Mouse (Mus musculus): ENCODE data around the gene Ahdc1. TPM values are rescaled to one million over a fixed set of nuclear protein-coding genes. Genes with fewer than 3 reads are reported as not detected.

Ahdc1 gene
- polyA plus RNA-seq, 2 experiments, result 0.53 to 1.3 TPM

- 13% methylated on average over 8 of the region's 8 CpGs for WGBS (ENCODE audit: insufficient replicate concordance)
- Histone ChIP-seq H3K36me3 (replicated peaks; ENCODE audit: control insufficient read depth, insufficient read depth, low read depth) (no peaks in the 10 kb centered on the region), H3K4me3 (ENCODE audit: insufficient read depth in 1 of 2, low read depth in 2 of 2, low read length in 2 of 2) (no peak overlapping the region), H3K4me1 (replicated peaks; ENCODE audit: control insufficient read depth in 2 of 2, insufficient read depth in 2 of 2, low read length in 1 of 2) (peaks cover 0 to 15% of the 10 kb centered on the region in 2 experiments; a peak in 2 of 4 replicates), H3K9ac (replicated peaks) (no peak overlapping the region), H3K9me3 (ENCODE audit: control insufficient read depth, low read length) (no peaks in the 10 kb centered on the region), H3K4me2 (ENCODE audit: low read depth) (no peak overlapping the region), H3K27me3 (ENCODE audit: control insufficient read depth, insufficient read depth, low read length) (peaks cover 30% of the 10 kb centered on the region), H3K27ac (no peak overlapping the region)
- ATAC-seq (ENCODE audit: insufficient read depth) (no peak), DNase-seq (ENCODE audit: low read depth in 3 of 3, low spot score in 3 of 3) (no peak)
- no peak for TF ChIP-seq EP300 (IDR thresholded peaks at IDR 0.05; ENCODE audit: low read depth)
- TF ChIP-seq CTCF (IDR thresholded peaks at IDR 0.05; ENCODE audit: low read depth), result no peak
Measured at GRCm38 (mm10) chr4:133087835-133088234, 76.8 kb downstream of the Ahdc1 start.

GRCm38 (mm10) chr4:133089319-133089718 lies 78.3 kb downstream of the Ahdc1 start:
- H3K9ac ChIP-seq (replicated peaks), result no peak overlapping the region
- no peaks in the 10 kb centered on the region for H3K36me3 ChIP-seq (replicated peaks; ENCODE audit: control insufficient read depth, insufficient read depth, low read depth)
- ATAC-seq (ENCODE audit: insufficient read depth), result no peak
- H3K4me1 ChIP-seq (replicated peaks; ENCODE audit: control insufficient read depth in 2 of 2, insufficient read depth in 2 of 2, low read length in 1 of 2), result peaks cover 0 to 19% of the 10 kb centered on the region in 2 experiments; a peak in 3 of 4 replicates
- no peak overlapping the region for H3K4me2 ChIP-seq (ENCODE audit: low read depth)
- H3K27ac ChIP-seq, result no peak overlapping the region
- DNase-seq (ENCODE audit: low read depth in 3 of 3, low spot score in 3 of 3), result no peak
- peaks cover 41% of the 10 kb centered on the region for H3K27me3 ChIP-seq (ENCODE audit: control insufficient read depth, insufficient read depth, low read length)
- WGBS (ENCODE audit: insufficient replicate concordance), result 70% methylated on average over 9 of the region's 9 CpGs
- H3K9me3 ChIP-seq (ENCODE audit: control insufficient read depth, low read length), result no peaks in the 10 kb centered on the region
- TF ChIP-seq CTCF (IDR thresholded peaks at IDR 0.05; ENCODE audit: low read depth) (no peak), EP300 (IDR thresholded peaks at IDR 0.05; ENCODE audit: low read depth) (no peak)
- H3K4me3 ChIP-seq (ENCODE audit: insufficient read depth in 1 of 2, low read depth in 2 of 2, low read length in 2 of 2), result no peak overlapping the region

DNA sequence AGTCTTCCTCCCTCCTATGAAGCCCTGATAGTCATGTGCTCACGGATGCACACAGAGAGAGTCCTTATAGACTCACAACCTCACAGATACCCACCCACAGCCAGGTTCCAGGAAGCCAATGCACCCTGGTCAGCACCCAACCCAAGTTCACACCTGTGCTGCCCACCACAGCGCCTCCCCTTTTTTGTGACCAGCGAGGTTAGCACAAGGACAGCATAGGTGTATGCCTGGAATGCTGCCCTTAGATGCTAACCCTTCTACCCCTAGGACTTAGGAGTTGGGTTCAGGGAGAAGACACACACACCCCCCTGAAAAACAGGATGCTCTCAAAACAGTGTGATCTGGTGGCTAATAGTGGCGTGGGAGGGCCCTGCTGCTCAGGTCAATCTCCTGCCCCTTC lies 78.7 kb downstream of the Ahdc1 start:
- no peak overlapping the region for H3K4me2 ChIP-seq (ENCODE audit: low read depth)

DNA sequence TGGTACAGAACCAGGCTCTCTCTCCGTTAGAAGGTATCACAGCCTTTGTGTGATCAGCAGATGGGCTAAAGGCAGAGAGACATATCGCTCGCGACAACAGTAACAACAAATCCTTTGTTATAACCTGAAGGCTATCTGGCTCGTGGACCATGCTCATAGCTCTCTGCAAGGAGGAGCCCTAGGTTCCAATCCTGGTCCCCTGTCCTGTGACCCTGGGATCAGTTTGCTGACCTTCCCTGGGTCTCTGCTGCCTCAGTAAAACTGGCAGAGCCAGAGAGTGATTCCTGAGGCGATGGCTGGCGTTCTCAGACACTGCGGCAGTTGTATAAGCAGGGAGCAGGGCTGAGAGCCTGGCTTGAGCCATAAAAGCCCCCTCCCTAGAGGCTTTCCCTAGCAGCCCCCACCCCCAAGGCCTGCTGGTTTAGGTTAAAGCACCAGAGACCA lies 79.2 kb downstream of the Ahdc1 start:
- Histone ChIP-seq H3K4me2 (ENCODE audit: low read depth) (no peak overlapping the region), H3K4me1 (replicated peaks; ENCODE audit: control insufficient read depth in 2 of 2, insufficient read depth in 2 of 2, low read length in 1 of 2) (peaks cover 0 to 19% of the 10 kb centered on the region in 2 experiments; a peak in 3 of 4 replicates), H3K9me3 (ENCODE audit: control insufficient read depth, low read length) (no peaks in the 10 kb centered on the region), H3K27ac (no peak overlapping the region), H3K9ac (replicated peaks) (no peak overlapping the region), H3K36me3 (replicated peaks; ENCODE audit: control insufficient read depth, insufficient read depth, low read depth) (no peaks in the 10 kb centered on the region), H3K27me3 (ENCODE audit: control insufficient read depth, insufficient read depth, low read length) (peaks cover 42% of the 10 kb centered on the region), H3K4me3 (ENCODE audit: insufficient read depth in 1 of 2, low read depth in 2 of 2, low read length in 2 of 2) (no peak overlapping the region)
- TF ChIP-seq CTCF (IDR thresholded peaks at IDR 0.05; ENCODE audit: low read depth) (no peak), EP300 (IDR thresholded peaks at IDR 0.05; ENCODE audit: low read depth) (no peak)
- 55% methylated on average over 8 of the region's 8 CpGs for WGBS (ENCODE audit: insufficient replicate concordance)
- DNase-seq (ENCODE audit: low read depth in 3 of 3, low spot score in 3 of 3), result no peak
- ATAC-seq (ENCODE audit: insufficient read depth), result no peak

More for the DNA sequence above, 78.7 kb downstream of the Ahdc1 start:
- Histone ChIP-seq H3K9me3 (ENCODE audit: control insufficient read depth, low read length) (no peaks in the 10 kb centered on the region), H3K27me3 (ENCODE audit: control insufficient read depth, insufficient read depth, low read length) (peaks cover 42% of the 10 kb centered on the region), H3K36me3 (replicated peaks; ENCODE audit: control insufficient read depth, insufficient read depth, low read depth) (no peaks in the 10 kb centered on the region), H3K4me3 (ENCODE audit: insufficient read depth in 1 of 2, low read depth in 2 of 2, low read length in 2 of 2) (no peak overlapping the region), H3K4me1 (replicated peaks; ENCODE audit: control insufficient read depth in 2 of 2, insufficient read depth in 2 of 2, low read length in 1 of 2) (peaks cover 0 to 18% of the 10 kb centered on the region in 2 experiments; a peak in 3 of 4 replicates), H3K9ac (replicated peaks) (no peak overlapping the region), H3K27ac (no peak overlapping the region)
- no peak for TF ChIP-seq EP300 (IDR thresholded peaks at IDR 0.05; ENCODE audit: low read depth)
- TF ChIP-seq CTCF (IDR thresholded peaks at IDR 0.05; ENCODE audit: low read depth), result no peak
- 70% methylated on average over 4 of the region's 4 CpGs for WGBS (ENCODE audit: insufficient replicate concordance)
- no peak for ATAC-seq (ENCODE audit: insufficient read depth)
- no peak for DNase-seq (ENCODE audit: low read depth in 3 of 3, low spot score in 3 of 3)

GRCm38 (mm10) chr4:133090720-133091458 lies 79.8 kb downstream of the Ahdc1 start:
- Histone ChIP-seq H3K9me3 (ENCODE audit: control insufficient read depth, low read length) (no peaks in the 10 kb centered on the region), H3K36me3 (replicated peaks; ENCODE audit: control insufficient read depth, insufficient read depth, low read depth) (no peaks in the 10 kb centered on the region), H3K27ac (no peak overlapping the region), H3K4me1 (replicated peaks; ENCODE audit: control insufficient read depth in 2 of 2, insufficient read depth in 2 of 2, low read length in 1 of 2) (peaks cover 0 to 21% of the 10 kb centered on the region in 2 experiments; a peak in 3 of 4 replicates), H3K4me2 (ENCODE audit: low read depth) (no peak overlapping the region), H3K27me3 (ENCODE audit: control insufficient read depth, insufficient read depth, low read length) (peaks cover 42% of the 10 kb centered on the region), H3K4me3 (ENCODE audit: insufficient read depth in 1 of 2, low read depth in 2 of 2, low read length in 2 of 2) (no peak overlapping the region), H3K9ac (replicated peaks) (no peak overlapping the region)
- DNase-seq (ENCODE audit: low read depth in 3 of 3, low spot score in 3 of 3) (no peak), ATAC-seq (ENCODE audit: insufficient read depth) (no peak)
- TF ChIP-seq EP300 (IDR thresholded peaks at IDR 0.05; ENCODE audit: low read depth) (no peak), CTCF (IDR thresholded peaks at IDR 0.05; ENCODE audit: low read depth) (no peak)
- 32% methylated on average over 18 of the region's 18 CpGs for WGBS (ENCODE audit: insufficient replicate concordance)

Measured in liver, embryonic 14.5 days (tissue).